Mouse (Mus musculus): Measurements from ENCODE around the gene Zfp367. TPM values are rescaled to one million over a fixed set of nuclear protein-coding genes. Genes with fewer than 3 reads are reported as not detected.

Gene Zfp367
- polyA plus RNA-seq, 1 experiment from 2014 or later, result 25.6 TPM

DNA sequence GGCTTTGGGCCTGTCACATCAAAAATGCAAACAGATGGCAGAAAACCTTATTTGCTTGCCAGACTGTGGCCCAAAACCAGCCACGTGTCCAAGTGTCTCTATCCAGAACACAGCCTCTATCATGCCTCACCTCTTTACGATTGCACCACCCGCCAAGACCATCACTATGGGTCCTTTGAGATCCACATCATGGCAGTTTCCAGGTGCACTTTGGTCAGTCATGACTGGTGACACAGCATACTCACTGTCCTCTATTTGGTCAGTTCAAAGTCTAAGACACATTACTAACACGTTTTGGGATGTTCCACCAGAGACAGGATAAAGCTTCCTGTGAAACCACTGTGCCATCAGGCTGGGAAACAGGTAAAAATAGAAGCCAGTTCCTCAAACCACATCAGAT, 30.6 kb upstream of the Zfp367 start:
- Histone ChIP-seq H3K36me3 (ENCODE audit: control insufficient read depth, insufficient read depth, low read length) (no peaks in the 10 kb centered on the region; the same call in 1 of the 2 replicates), H3K4me3 (ENCODE audit: low read depth, low read length) (no peak overlapping the region), H3K27me3 (ENCODE audit: control insufficient read depth, insufficient read depth, low read length) (no peaks in the 10 kb centered on the region), H3K27ac (ENCODE audit: low read depth, low read length) (no peak overlapping the region), H3K4me2 (no peak overlapping the region), H3K9ac (ENCODE audit: low read length) (no peak overlapping the region), H3K4me1 (ENCODE audit: control insufficient read depth, insufficient read depth, low read length) (no peaks in the 10 kb centered on the region; the same call in 1 of the 2 replicates), H3K9me3 (ENCODE audit: control insufficient read depth, low read length) (no peaks in the 10 kb centered on the region)
- no peak for DNase-seq (ENCODE audit: low spot score, missing footprints)
- 92% methylated on average over 4 of the region's 4 CpGs for WGBS
- ATAC-seq (ENCODE audit: low FRiP score), result no peak

DNA sequence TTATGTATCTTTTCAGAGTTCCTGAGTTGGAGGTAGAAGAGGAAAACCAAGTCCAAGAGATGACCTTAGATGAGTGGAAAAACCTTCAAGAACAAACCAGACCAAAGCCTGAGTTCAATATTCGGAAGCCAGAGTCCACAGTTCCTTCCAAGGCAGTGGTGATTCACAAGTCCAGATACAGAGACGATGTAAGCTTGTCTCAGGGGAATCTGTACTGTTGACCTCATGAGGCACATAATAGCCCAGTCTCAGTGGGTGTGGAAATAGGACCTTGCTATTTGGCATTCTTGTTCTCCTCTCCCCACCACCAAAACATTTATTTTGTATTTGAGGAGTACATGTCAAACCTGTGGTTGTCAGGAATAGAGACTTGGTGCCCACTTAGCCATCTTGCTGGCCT, 29.1 kb upstream of the Zfp367 start:
- no peaks in the 10 kb centered on the region for H3K27me3 ChIP-seq (ENCODE audit: control insufficient read depth, insufficient read depth, low read length)
- no peak overlapping the region for H3K4me2 ChIP-seq
- H3K36me3 ChIP-seq (ENCODE audit: control insufficient read depth, insufficient read depth, low read length), result no peaks in the 10 kb centered on the region; the same call in 1 of the 2 replicates
- ATAC-seq (ENCODE audit: low FRiP score), result no peak
- H3K4me1 ChIP-seq (ENCODE audit: control insufficient read depth, insufficient read depth, low read length), result peaks cover 3% of the 10 kb centered on the region; the same call in 1 of the 2 replicates
- 80% methylated on average over 2 of the region's 2 CpGs for WGBS
- no peak for DNase-seq (ENCODE audit: low spot score, missing footprints)
- H3K9ac ChIP-seq (ENCODE audit: low read length), result no peak overlapping the region
- H3K27ac ChIP-seq (ENCODE audit: low read depth, low read length), result no peak overlapping the region
- no peak overlapping the region for H3K4me3 ChIP-seq (ENCODE audit: low read depth, low read length)
- H3K9me3 ChIP-seq (ENCODE audit: control insufficient read depth, low read length), result no peaks in the 10 kb centered on the region

DNA sequence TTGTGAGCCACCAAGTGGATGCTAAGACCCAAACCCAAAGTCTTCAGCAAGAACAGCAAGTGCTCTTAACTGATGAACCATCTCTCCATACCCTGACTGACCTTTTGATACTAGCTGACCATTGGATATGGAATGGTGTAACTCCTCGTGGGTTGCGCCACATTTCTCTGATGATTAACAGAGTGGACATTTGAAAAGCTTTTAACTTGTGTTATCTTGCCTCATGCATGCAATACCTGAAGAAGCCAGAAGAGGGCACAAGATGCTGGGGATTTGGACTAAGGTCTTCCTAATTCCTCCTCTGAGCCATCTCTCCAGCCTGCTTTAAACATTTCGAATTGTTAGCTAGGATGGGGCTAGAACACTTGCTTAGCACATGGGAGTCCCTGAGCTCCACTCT, 27.9 kb upstream of the Zfp367 start:
- DNase-seq (ENCODE audit: low spot score, missing footprints), result peak; percentile 87
- ATAC-seq (ENCODE audit: low FRiP score), result no peak

DNA sequence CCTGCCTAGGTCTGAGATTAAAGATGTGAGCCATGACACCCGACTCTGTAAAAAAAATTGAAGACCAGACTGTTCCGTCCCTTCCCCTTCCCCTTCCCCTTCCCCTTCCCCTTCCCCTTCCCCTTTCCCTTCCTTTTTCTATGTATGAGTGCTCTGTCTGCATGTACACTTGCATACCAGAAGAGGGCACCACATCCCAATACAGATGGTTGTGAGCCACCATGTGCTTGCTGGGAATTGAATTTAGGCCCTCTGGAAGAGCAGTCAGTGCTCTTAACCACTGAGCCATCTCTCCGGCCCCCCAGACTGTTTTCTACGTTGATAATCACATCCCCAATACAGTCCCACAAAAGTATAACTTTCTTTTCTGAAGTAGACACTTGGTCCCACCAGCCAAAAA, 27.3 kb upstream of the Zfp367 start:
- 87% methylated on average over 4 of the region's 4 CpGs for WGBS
- H3K9me3 ChIP-seq (ENCODE audit: control insufficient read depth, low read length), result no peaks in the 10 kb centered on the region
- ATAC-seq (ENCODE audit: low FRiP score), result no peak
- no peak for DNase-seq (ENCODE audit: low spot score, missing footprints)
- H3K4me3 ChIP-seq (ENCODE audit: low read depth, low read length), result no peak overlapping the region
- no peak overlapping the region for H3K27ac ChIP-seq (ENCODE audit: low read depth, low read length)
- H3K4me1 ChIP-seq (ENCODE audit: control insufficient read depth, insufficient read depth, low read length), result peaks cover 3% of the 10 kb centered on the region; the same call in 1 of the 2 replicates
- H3K27me3 ChIP-seq (ENCODE audit: control insufficient read depth, insufficient read depth, low read length), result no peaks in the 10 kb centered on the region
- H3K4me2 ChIP-seq, result no peak overlapping the region
- H3K36me3 ChIP-seq (ENCODE audit: control insufficient read depth, insufficient read depth, low read length), result no peaks in the 10 kb centered on the region; the same call in 1 of the 2 replicates
- H3K9ac ChIP-seq (ENCODE audit: low read length), result no peak overlapping the region

More for the DNA sequence above, 27.9 kb upstream of the Zfp367 start:
- H3K4me3 ChIP-seq (ENCODE audit: low read depth, low read length), result no peak overlapping the region
- H3K36me3 ChIP-seq (ENCODE audit: control insufficient read depth, insufficient read depth, low read length), result no peaks in the 10 kb centered on the region; the same call in 1 of the 2 replicates
- peaks cover 3% of the 10 kb centered on the region; the same call in 1 of the 2 replicates for H3K4me1 ChIP-seq (ENCODE audit: control insufficient read depth, insufficient read depth, low read length)
- no peak overlapping the region for H3K9ac ChIP-seq (ENCODE audit: low read length)
- H3K4me2 ChIP-seq, result no peak overlapping the region
- no peaks in the 10 kb centered on the region for H3K27me3 ChIP-seq (ENCODE audit: control insufficient read depth, insufficient read depth, low read length)
- 86% methylated on average over 3 of the region's 3 CpGs for WGBS
- no peak overlapping the region for H3K27ac ChIP-seq (ENCODE audit: low read depth, low read length)
- H3K9me3 ChIP-seq (ENCODE audit: control insufficient read depth, low read length), result no peaks in the 10 kb centered on the region

DNA sequence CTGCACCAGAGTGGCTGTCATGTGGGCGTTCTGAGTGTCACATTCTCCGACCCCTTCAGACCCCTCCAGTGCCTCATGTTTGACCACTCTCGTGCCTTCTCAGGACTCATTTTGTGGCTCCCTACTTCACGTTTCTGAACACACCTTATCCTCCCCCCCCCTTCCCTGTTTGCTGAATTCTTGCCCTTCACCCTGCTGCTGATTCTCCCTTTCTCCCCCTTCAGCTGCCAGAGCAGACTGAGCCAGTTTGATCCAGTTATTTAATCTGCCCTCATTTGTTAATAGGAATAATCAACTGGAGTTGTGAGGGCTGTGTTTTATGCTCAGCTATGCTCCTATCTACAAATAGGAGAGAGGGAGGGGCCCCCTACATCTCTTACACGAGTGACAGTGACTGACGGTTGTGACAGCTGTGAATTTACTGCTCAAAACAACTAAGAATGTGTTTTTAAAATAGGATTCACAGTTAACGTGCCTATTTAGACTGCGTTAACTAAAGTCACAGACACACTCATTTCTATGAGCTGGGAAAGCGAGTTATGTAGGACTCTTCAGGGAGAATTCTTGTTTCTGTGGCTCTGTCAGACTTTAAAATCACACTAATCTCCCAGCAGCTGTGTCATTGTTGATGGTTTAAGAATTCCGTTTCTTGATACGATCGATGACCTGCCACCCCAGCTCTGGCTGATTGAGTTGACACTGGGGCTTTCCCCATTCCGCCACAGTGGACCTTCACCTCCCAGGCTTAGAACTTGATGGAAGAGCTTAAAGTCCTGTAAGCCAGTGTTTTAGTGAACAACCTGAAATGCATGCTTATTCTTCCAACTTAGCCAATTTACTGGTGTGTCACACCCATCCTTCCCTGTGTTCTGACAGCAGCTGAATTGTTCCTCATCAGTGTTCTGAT, 26.0 kb upstream of the Zfp367 start:
- 61% methylated on average over 13 of the region's 13 CpGs for WGBS
- DNase-seq (ENCODE audit: low spot score, missing footprints) (no peak), ATAC-seq (ENCODE audit: low FRiP score) (peak; percentile 24; the same call in 1 of the 2 replicates)
- Histone ChIP-seq H3K27ac (ENCODE audit: low read depth, low read length) (no peak overlapping the region), H3K9ac (ENCODE audit: low read length) (no peak overlapping the region), H3K9me3 (ENCODE audit: control insufficient read depth, low read length) (no peaks in the 10 kb centered on the region), H3K36me3 (ENCODE audit: control insufficient read depth, insufficient read depth, low read length) (no peaks in the 10 kb centered on the region; the same call in 1 of the 2 replicates), H3K27me3 (ENCODE audit: control insufficient read depth, insufficient read depth, low read length) (no peaks in the 10 kb centered on the region), H3K4me2 (no peak overlapping the region), H3K4me3 (ENCODE audit: low read depth, low read length) (no peak overlapping the region), H3K4me1 (ENCODE audit: control insufficient read depth, insufficient read depth, low read length) (peaks cover 3% of the 10 kb centered on the region; the same call in 1 of the 2 replicates)

DNA sequence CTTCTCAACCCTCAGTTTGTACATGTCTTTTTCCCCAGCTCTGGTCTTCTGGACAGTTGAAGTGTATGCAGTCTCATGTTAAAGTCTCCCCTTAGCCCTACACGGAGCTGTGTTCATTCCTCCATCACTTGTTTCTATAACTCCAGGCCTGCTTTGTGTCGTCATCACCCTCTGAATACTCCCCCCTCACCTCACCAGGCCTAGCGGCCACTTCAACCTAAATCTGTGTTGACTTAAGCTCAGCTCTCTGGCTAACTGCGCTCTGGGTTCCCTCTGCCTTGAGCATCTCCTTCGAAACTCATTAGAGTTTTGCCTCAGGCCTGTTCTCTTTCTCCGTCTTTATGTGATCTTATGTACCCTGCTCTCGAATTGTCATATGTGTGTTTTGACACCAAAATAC, 25.0 kb upstream of the Zfp367 start:
- no peak overlapping the region for H3K27ac ChIP-seq (ENCODE audit: low read depth, low read length)
- ATAC-seq (ENCODE audit: low FRiP score), result no peak
- WGBS, result 75% methylated on average over 7 of the region's 7 CpGs
- no peak overlapping the region for H3K4me3 ChIP-seq (ENCODE audit: low read depth, low read length)
- H3K27me3 ChIP-seq (ENCODE audit: control insufficient read depth, insufficient read depth, low read length), result no peaks in the 10 kb centered on the region
- no peaks in the 10 kb centered on the region; the same call in 1 of the 2 replicates for H3K36me3 ChIP-seq (ENCODE audit: control insufficient read depth, insufficient read depth, low read length)
- H3K4me1 ChIP-seq (ENCODE audit: control insufficient read depth, insufficient read depth, low read length), result peaks cover 3% of the 10 kb centered on the region; the same call in 1 of the 2 replicates
- H3K9ac ChIP-seq (ENCODE audit: low read length), result no peak overlapping the region
- H3K4me2 ChIP-seq, result no peak overlapping the region
- no peaks in the 10 kb centered on the region for H3K9me3 ChIP-seq (ENCODE audit: control insufficient read depth, low read length)
- no peak for DNase-seq (ENCODE audit: low spot score, missing footprints)

DNA sequence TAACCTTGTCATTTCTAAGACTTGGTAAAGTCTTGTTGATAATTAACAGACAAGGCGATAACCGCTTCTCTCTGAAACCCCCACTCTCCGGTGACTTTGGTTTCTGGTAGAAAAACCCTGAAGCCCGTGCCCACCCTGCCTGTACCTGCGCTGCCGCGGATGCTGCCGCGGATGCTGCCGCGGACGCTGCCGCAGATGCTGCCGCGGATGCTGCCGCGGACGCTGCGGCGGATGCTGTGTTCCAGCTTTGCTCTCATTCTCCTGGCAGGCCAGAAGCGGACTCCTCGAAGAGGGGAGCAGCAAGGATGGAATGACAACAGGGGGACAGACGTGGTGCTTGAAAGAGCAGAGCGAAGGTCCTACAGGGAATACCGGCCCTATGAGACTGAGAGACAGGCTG, 16.7 kb upstream of the Zfp367 start:
- ATAC-seq (ENCODE audit: low FRiP score) (no peak), DNase-seq (ENCODE audit: low spot score, missing footprints) (no peak)
- Histone ChIP-seq H3K4me1 (ENCODE audit: control insufficient read depth, insufficient read depth, low read length) (no peaks in the 10 kb centered on the region), H3K36me3 (ENCODE audit: control insufficient read depth, insufficient read depth, low read length) (peaks cover 16% of the 10 kb centered on the region), H3K9ac (ENCODE audit: low read length) (no peak overlapping the region), H3K4me2 (no peak overlapping the region), H3K9me3 (ENCODE audit: control insufficient read depth, low read length) (peaks cover 26% of the 10 kb centered on the region), H3K4me3 (ENCODE audit: low read depth, low read length) (no peak overlapping the region), H3K27ac (ENCODE audit: low read depth, low read length) (no peak overlapping the region), H3K27me3 (ENCODE audit: control insufficient read depth, insufficient read depth, low read length) (no peaks in the 10 kb centered on the region)
- 97% methylated on average over 25 of the region's 25 CpGs for WGBS

DNA sequence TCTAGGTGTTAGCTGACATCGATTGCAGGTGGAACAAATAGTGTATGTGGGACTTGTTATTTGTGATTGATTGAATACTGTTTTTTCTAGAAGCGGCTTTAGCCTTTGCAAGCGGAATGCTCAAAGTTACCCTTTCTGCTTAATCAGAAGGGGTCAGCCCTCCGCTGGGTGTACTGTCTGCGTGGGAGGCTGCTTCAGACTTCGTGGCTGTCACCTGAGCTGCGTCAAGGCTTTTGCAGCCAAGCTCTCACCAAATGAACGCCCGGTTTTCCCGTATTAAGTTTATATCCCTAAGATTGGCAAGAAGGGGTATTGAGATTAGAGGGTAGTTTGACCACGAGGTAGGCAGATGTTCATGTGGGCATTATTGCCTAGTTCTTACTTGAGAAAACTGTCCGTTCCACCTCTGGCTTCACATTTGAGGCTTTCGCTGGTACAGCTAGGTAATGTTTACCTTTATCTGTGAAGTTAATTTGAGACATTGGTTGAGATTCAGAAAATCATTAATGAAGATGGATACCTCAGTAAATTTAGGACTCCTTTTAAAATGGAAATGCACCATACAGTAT, 10.2 kb upstream of the Zfp367 start:
- Histone ChIP-seq H3K9ac (ENCODE audit: low read length) (peak overlapping the region; percentile 81; the same call in 1 of the 2 replicates), H3K36me3 (ENCODE audit: control insufficient read depth, insufficient read depth, low read length) (no peaks in the 10 kb centered on the region; the same call in 1 of the 2 replicates), H3K9me3 (ENCODE audit: control insufficient read depth, low read length) (peaks cover 5% of the 10 kb centered on the region; the same call in 1 of the 2 replicates), H3K4me2 (peak overlapping the region; percentile 98), H3K27me3 (ENCODE audit: control insufficient read depth, insufficient read depth, low read length) (peaks cover 9% of the 10 kb centered on the region), H3K27ac (ENCODE audit: low read depth, low read length) (no peak overlapping the region), H3K4me3 (ENCODE audit: low read depth, low read length) (peak overlapping the region; percentile 78), H3K4me1 (ENCODE audit: control insufficient read depth, insufficient read depth, low read length) (peaks cover 10% of the 10 kb centered on the region)
- ATAC-seq (ENCODE audit: low FRiP score) (no peak), DNase-seq (ENCODE audit: low spot score, missing footprints) (no peak)
- 23% methylated on average over 13 of the region's 13 CpGs for WGBS

DNA sequence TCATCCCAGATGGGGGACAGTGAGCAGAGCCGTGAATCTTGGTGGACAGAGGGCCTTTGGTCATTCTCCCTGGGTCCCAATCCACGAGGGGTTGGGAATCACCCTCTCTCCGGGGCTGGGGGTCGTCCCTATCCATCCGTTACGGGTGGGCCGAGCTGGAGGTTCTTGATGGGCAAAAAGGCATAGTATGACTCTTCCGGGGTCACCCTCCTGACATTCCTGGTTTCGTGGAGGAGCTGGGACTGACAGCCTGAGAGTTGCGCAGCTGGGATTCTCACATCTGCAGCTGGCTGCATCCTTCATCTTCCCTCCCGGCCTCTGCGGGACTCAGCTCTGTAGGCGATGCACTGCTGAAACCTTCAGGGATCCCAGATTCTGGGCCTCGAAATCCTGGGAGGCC, 9.6 kb upstream of the Zfp367 start:
- Histone ChIP-seq H3K9me3 (ENCODE audit: control insufficient read depth, low read length) (0 out of 2 replicates have a peak, but pooled peaks cover 4% of the 10 kb centered on the region), H3K27ac (ENCODE audit: low read depth, low read length) (no peak overlapping the region), H3K4me3 (ENCODE audit: low read depth, low read length) (peak overlapping the region; percentile 78), H3K36me3 (ENCODE audit: control insufficient read depth, insufficient read depth, low read length) (no peaks in the 10 kb centered on the region; the same call in 1 of the 2 replicates), H3K27me3 (ENCODE audit: control insufficient read depth, insufficient read depth, low read length) (peaks cover 9% of the 10 kb centered on the region), H3K4me1 (ENCODE audit: control insufficient read depth, insufficient read depth, low read length) (peaks cover 10% of the 10 kb centered on the region), H3K4me2 (peak overlapping the region; percentile 98), H3K9ac (ENCODE audit: low read length) (peak overlapping the region; percentile 81)
- ATAC-seq (ENCODE audit: low FRiP score), result peak; percentile 1; the same call in 1 of the 2 replicates
- WGBS, result under 1% methylated on average over 14 of the region's 14 CpGs
- peak; percentile 94 for DNase-seq (ENCODE audit: low spot score, missing footprints)
